Mouse (Mus musculus) cerebellum, adult 2 months (tissue): ENCODE measurements around the gene Cyp2u1. TPM values are rescaled to one million over a fixed set of nuclear protein-coding genes. Genes with fewer than 3 reads are reported as not detected.

Experiments used
- DNase-seq, 2 experiments: peaks; one replicate each; pipeline ENCODE4 v3.0.0; 2021
- H3K27ac ChIP-seq: fragments of 200-500 bp; 2 replicates; pipeline ENCODE4 v1.5.1; 2012; ENCODE audit warnings: low read length, control low read depth, inconsistent platforms; ENCODE audit not compliant: insufficient read depth
- H3K27me3 ChIP-seq: fragments of 200-500 bp; 2 replicates; pipeline ENCODE4 v1.6.1; 2012; ENCODE audit warnings: inconsistent platforms, mild to moderate bottlenecking, low read length, moderate library complexity; ENCODE audit not compliant: control insufficient read depth, insufficient read depth
- H3K4me1 ChIP-seq: fragments of 200-500 bp; 2 replicates; pipeline ENCODE4 v1.6.1; 2011; ENCODE audit warnings: low read length; ENCODE audit not compliant: control insufficient read depth, insufficient read depth
- H3K4me3 ChIP-seq: fragments of 200-500 bp; replicated peaks from 2 replicates; pipeline ENCODE3; 2011; ENCODE audit warnings: mild to moderate bottlenecking, low read depth, low read length, control low read depth; ENCODE audit not compliant: insufficient read depth
- CTCF ChIP-seq: fragments of 200-500 bp; IDR thresholded peaks from 2 replicates; pipeline ENCODE4 v1.5.1; 2011; ENCODE audit warnings: low read depth, mild to moderate bottlenecking, control low read depth, low read length, moderate library complexity, borderline replicate concordance; ENCODE audit not compliant: insufficient read depth
- POLR2A ChIP-seq: fragments of 200-500 bp; IDR thresholded peaks from 2 replicates; pipeline ENCODE4 v1.6.1; 2011; ENCODE audit warnings: low read length, control low read depth, borderline replicate concordance; ENCODE audit not compliant: insufficient read depth
- WGBS: fragments of 180-500 bp; shearing (Covaris S2); methylation state at CpG from one replicate; pipeline ENCODE4 v1.1.7; 2018; 5-methylcytosine and 5-hydroxymethylcytosine counted together
- polyA plus RNA-seq: library from polyadenylated mRNA; depleted of rRNA; stranded (reverse); fragments of >200 nt; gene quantifications from 2 replicates; pipeline ENCODE4 v1.2.3, GENCODE M21; 2012

The Cyp2u1 gene
- polyA plus RNA-seq, 1 experiment: 13.8 TPM

DNA sequence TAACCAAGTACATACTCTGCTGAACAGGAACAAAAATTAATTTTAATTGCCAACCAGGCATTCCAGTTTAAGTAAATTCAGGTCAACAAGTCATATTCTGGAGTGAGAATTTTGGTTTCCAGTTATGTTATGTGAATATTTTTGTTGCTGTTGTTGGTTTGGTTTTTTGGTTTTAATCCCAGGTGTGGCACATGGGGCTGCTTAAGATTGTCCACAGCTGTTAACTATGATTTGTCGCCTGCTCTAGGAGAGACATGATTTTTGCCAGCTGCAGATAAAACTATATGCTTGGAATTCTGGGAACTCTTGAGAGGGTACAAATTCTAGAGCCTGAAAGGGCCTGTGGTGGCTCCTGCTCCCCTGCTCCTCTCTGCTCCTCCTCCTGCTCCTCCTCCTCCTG, 14.1 kb upstream of the Cyp2u1 start:
- no peak overlapping the region for H3K4me3 ChIP-seq
- no peaks in the 10 kb centered on the region for H3K27me3 ChIP-seq
- TF ChIP-seq CTCF (no peak), POLR2A (no peak)
- no peak overlapping the region for H3K27ac ChIP-seq
- no peak for DNase-seq
- 85% methylated on average over 1 of the region's 1 CpGs for WGBS
- peaks cover 4% of the 10 kb centered on the region; the same call in 1 of the 2 replicates for H3K4me1 ChIP-seq

DNA sequence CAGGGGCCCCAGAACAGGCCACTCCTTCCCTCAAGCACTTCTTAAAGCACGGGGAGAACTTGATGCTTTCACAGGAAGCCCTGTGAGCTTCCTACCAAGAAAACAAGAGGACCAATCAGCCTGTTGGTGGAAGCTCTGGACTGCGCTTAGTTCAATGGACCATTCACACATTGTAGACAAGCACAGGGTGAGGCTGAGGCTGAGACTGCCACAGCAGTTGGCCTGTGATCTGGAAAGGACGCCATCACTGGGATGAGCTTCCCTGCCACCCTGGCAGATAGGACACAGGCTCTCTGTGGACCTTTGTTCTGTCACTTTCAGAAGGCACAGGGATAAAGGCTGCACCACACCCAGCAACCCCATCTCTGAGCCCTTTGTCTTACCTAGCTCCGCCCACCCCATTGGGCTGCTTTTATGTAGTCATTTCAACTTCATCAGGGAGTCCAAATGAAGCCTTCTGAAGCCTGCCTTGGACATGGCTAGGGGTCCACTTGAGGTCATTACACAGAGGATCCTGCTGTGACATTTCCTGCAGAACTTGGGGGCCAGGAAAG, 13.0 kb upstream of the Cyp2u1 start:
- no peak overlapping the region for H3K27ac ChIP-seq
- H3K27me3 ChIP-seq: no peaks in the 10 kb centered on the region
- DNase-seq: no peak
- H3K4me1 ChIP-seq: peaks cover 4% of the 10 kb centered on the region; the same call in 1 of the 2 replicates
- TF ChIP-seq POLR2A: no peak
- TF ChIP-seq CTCF: no peak
- H3K4me3 ChIP-seq: no peak overlapping the region
- 47% methylated on average over 4 of the region's 4 CpGs for WGBS

DNA sequence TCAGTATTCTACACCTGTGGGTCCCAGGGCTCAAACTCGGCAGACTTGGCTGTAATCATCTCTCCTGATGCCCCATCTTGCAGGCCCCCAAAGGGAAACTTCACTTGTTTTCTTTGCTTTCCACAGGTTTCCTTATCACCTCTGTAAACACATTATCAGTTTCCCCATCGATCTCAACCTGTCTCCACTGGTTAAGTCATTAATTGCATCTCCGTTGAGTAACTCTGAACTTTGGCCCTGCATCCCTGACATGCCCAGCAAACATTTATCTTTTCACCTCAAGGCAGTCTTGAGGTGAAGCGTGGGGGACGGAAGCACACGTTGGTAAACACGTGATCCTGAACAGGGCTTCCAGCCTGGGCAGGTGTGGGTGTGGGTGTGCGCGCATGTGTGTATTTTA, 9.3 kb upstream of the Cyp2u1 start:
- no peak for TF ChIP-seq CTCF
- Histone ChIP-seq H3K4me3 (no peak overlapping the region), H3K27me3 (no peaks in the 10 kb centered on the region; the same call in 1 of the 2 replicates), H3K4me1 (no peaks in the 10 kb centered on the region), H3K27ac (no peak overlapping the region)
- 90% methylated on average over 9 of the region's 9 CpGs for WGBS
- no peak for DNase-seq

DNA sequence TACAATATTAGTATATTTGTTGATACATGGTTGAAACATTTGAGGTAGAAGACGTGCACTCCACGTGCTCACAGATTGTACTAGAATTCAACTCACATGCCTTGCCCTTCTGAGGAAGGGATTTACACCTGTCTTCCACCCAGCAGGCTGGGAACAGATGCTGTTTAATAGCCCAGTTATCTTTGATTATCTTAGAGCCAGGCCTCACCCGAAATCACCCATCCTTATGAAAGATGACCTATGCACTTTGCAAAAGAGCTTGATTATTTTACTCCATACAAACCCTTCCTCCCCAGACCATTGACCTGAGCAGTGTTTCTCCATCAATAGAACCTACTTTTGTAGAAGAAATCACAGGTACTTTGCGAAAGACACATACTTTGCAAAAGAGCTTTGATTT, 7.5 kb upstream of the Cyp2u1 start:
- no peak overlapping the region for H3K27ac ChIP-seq
- H3K27me3 ChIP-seq: no peaks in the 10 kb centered on the region; the same call in 1 of the 2 replicates
- H3K4me3 ChIP-seq: no peak overlapping the region
- TF ChIP-seq CTCF (no peak), POLR2A (no peak)
- DNase-seq: no peak
- 92% methylated on average over 4 of the region's 4 CpGs for WGBS
- H3K4me1 ChIP-seq: no peaks in the 10 kb centered on the region

DNA sequence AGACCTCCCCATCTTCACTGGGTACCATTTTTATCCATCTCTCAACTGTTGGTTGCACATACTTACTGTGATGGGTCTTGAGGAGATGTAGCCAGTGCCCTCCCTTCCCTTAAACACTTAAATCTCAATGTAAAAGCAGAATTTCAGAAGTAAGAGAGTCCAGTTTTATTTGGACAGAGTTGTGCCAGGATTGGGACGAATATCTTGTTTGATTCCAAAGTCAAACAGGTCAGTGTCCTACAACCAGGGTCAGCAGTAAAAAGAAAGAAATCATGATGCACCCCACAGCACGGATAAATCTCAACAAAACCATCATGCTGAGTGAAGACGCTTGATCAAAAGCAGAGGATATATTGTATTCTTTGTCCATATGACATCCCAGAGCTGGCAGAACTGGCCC, 4.8 kb upstream of the Cyp2u1 start:
- Histone ChIP-seq H3K27me3 (no peaks in the 10 kb centered on the region; the same call in 1 of the 2 replicates), H3K4me1 (no peaks in the 10 kb centered on the region), H3K4me3 (no peak overlapping the region), H3K27ac (no peak overlapping the region)
- no peak for TF ChIP-seq POLR2A
- TF ChIP-seq CTCF: no peak
- DNase-seq: no peak
- WGBS: 82% methylated on average over 3 of the region's 3 CpGs

DNA sequence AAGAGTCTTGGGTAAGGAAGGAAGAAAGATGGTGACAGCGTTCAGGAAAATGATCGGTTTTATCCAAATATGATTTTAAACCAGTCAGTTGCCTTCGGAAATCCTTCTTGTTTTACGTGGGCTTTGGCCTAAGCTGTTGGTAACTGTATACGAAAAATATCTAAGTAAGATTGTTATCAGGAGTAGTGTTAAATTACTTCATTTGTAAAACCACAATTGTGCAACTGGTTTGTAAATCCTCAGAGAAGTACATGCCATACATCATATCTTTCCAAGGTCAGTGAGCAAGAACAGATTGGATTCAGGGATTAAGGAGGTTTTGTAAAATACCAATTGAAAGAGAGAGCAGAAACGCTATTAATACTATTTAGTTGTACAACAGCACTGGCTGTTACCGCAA, 3.2 kb upstream of the Cyp2u1 start:
- no peak for DNase-seq
- H3K4me3 ChIP-seq: no peak overlapping the region
- H3K4me1 ChIP-seq: peaks cover 1% of the 10 kb centered on the region
- no peaks in the 10 kb centered on the region; the same call in 1 of the 2 replicates for H3K27me3 ChIP-seq
- 92% methylated on average over 7 of the region's 7 CpGs for WGBS
- TF ChIP-seq POLR2A: no peak
- TF ChIP-seq CTCF: no peak
- H3K27ac ChIP-seq: no peak overlapping the region

DNA sequence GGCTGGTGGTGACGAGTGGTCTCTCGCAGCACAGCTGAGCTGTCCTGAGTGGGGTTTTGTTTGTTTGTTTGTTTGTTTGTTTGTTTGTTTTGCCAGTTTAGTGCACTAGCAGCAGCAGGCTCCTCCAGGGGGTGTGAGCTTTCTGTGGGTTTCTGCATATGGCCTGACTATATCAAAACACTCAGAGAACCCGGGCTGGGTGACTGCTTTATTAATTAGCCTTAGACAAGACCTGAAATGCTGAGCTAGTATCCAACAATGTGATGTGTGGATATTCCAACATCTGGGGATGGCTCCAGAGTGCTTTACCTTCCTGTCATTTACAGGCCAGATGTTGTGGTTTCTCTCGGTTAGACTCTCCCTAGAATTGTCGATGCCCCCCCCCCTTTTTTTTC, 290 bp upstream of the Cyp2u1 start:
- 5% methylated on average over 5 of the region's 5 CpGs for WGBS
- Histone ChIP-seq H3K4me3 (peak overlapping the region; percentile 76), H3K27me3 (no peaks in the 10 kb centered on the region; the same call in 1 of the 2 replicates), H3K4me1 (peaks cover 9% of the 10 kb centered on the region), H3K27ac (0 out of 2 replicates have a peak overlapping the region, but pooled peaks have one; percentile 44)
- DNase-seq: no peak
- TF ChIP-seq POLR2A (no peak; the same call in 1 of the 2 replicates), CTCF (no peak)

DNA sequence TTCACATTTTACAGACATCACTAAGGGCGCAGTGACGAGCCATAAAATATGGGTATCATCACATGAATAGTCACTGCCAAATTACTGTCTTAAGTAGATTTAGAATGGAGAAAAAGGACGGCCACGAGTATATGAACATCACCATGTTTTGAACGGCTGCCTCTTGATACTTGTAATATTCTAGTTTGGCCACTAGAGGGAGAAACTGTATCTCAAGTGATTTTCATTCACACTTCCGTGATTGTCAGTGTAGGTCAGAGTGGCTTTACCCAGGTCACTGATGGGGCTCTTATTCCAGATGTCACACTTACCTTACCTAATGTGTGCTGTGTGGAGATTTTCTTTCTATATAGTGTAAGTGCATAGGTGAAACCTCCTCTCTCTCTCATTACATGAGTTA, 3.1 kb downstream of the Cyp2u1 start:
- peak in 1 of 2 experiments; percentile 61 for DNase-seq
- no peak for TF ChIP-seq POLR2A
- peak; percentile 48; the same call in 1 of the 2 replicates for TF ChIP-seq CTCF

DNA sequence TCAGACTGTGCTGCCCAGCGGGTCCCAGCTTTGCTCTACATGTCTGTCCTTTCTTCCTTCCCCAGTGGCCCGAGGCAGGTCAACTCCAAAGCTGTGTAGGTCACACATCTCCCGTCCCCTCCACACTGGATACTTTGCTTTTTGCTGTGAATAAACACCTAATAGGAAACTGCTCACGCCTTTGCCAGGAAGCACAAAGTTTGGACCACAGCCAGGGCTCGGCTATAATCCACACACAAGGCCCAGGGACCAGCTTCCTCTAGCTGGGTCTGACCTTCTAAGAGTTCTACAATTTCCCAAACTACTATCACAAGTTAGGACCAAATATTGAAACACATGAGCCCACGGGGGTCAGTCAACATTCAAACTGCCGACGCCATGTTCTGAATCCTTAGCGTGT, 3.9 kb downstream of the Cyp2u1 start:
- H3K27me3 ChIP-seq: no peaks in the 10 kb centered on the region
- no peak overlapping the region for H3K4me3 ChIP-seq
- peak in 1 of 2 experiments; percentile 33 for DNase-seq
- H3K4me1 ChIP-seq: peaks cover 9% of the 10 kb centered on the region
- no peak overlapping the region for H3K27ac ChIP-seq
- TF ChIP-seq CTCF: no peak
- TF ChIP-seq POLR2A: no peak
- 71% methylated on average over 9 of the region's 9 CpGs for WGBS

More for the DNA sequence above, 3.1 kb downstream of the Cyp2u1 start:
- H3K4me3 ChIP-seq: no peak overlapping the region
- peaks cover 9% of the 10 kb centered on the region for H3K4me1 ChIP-seq
- no peaks in the 10 kb centered on the region for H3K27me3 ChIP-seq
- 6% methylated on average over 6 of the region's 6 CpGs for WGBS
- H3K27ac ChIP-seq: no peak overlapping the region
